In genomic region chr4:54328711-54329427, GRCm38 (mm10) we compare ENCODE assay signal across 10 mouse cellular contexts.
DNase-seq lines count a peak whose midpoint lies in the region; ATAC-seq lines count a peak whose summit lies in the region.
"Had no signal": no experiment of that assay in that cellular context is flagged by ENCODE, and none has a peak within 500 bp of the region (broad histone marks: within the 10 kb centered on the region; RNA-seq: fewer than 3 reads in every experiment).

No protein-coding gene starts in this region.

- H3K4me2 ChIP-seq in hindbrain, embryonic 12.5 days (replicated peaks), result peak overlapping the region; percentile 31
- peak overlapping the region; percentile 39 for H3K4me2 ChIP-seq in neural tube, embryonic 14.5 days (ENCODE audit: low read depth, low read length)
- H3K4me2 ChIP-seq: liver, embryonic 13.5 days had no signal

- no peaks in the 10 kb centered on the region for H3K36me3 ChIP-seq in hindbrain, embryonic 12.5 days
- no peaks in the 10 kb centered on the region for H3K36me3 ChIP-seq in neural tube, embryonic 14.5 days (ENCODE audit: control insufficient read depth, insufficient read depth, low read length)
- H3K36me3 ChIP-seq: liver, embryonic 13.5 days had no signal

- H3K4me3 ChIP-seq in hindbrain, embryonic 12.5 days, result no peak overlapping the region; the same call in 1 of the 2 replicates
- 0 out of 2 replicates have a peak overlapping the region, but pooled peaks have one; percentile 3 for H3K4me3 ChIP-seq in neural tube, embryonic 14.5 days (ENCODE audit: low read depth, low read length)
- H3K4me3 ChIP-seq: liver, embryonic 13.5 days had no signal

- peaks cover 34% of the 10 kb centered on the region for H3K4me1 ChIP-seq in hindbrain, embryonic 12.5 days
- H3K4me1 ChIP-seq in neural tube, embryonic 14.5 days (ENCODE audit: control insufficient read depth, insufficient read depth, low read length), result peaks cover 4% of the 10 kb centered on the region; the same call in 1 of the 2 replicates
- H3K4me1 ChIP-seq: liver, embryonic 13.5 days had no signal

- H3K27me3 ChIP-seq in hindbrain, embryonic 12.5 days, result no peaks in the 10 kb centered on the region
- H3K27me3 ChIP-seq in neural tube, embryonic 14.5 days (ENCODE audit: control insufficient read depth, insufficient read depth, low read length), result no peaks in the 10 kb centered on the region
- H3K27me3 ChIP-seq: liver, embryonic 13.5 days had no signal

- DNase-seq in layer of hippocampus, postnatal 10 days (ENCODE audit: low spot score in 2 of 2), result peak; percentile 34 to 44
- no peak for DNase-seq in layer of hippocampus, postnatal 36 days
- peak; percentile 64 for DNase-seq in embryo, embryonic 10.5 days (ENCODE audit: low spot score)
- no peak for DNase-seq in spleen, postnatal 4 days (ENCODE audit: low spot score in 2 of 2)
- DNase-seq in urinary bladder, postnatal 14 days (ENCODE audit: low spot score), result no peak
- DNase-seq: kidney, adult 9 months; liver, embryonic 13.5 days had no signal

- 49% methylated on average over 17 of the region's 17 CpGs for WGBS in hindbrain, embryonic 12.5 days
- WGBS in neural tube, embryonic 14.5 days, result 28% methylated on average over 17 of the region's 17 CpGs

- no peaks in the 10 kb centered on the region for H3K9me3 ChIP-seq in hindbrain, embryonic 12.5 days (replicated peaks)
- no peaks in the 10 kb centered on the region for H3K9me3 ChIP-seq in neural tube, embryonic 14.5 days (ENCODE audit: control insufficient read depth, low read length)
- H3K9me3 ChIP-seq: liver, embryonic 13.5 days had no signal

- peak; percentile 83 for ATAC-seq in hindbrain, embryonic 12.5 days (ENCODE audit: low FRiP score)
- ATAC-seq in neural tube, embryonic 14.5 days (ENCODE audit: low read depth), result peak; percentile 65
- ATAC-seq in inflammation-experienced regulatory T-cells, adult 6 months, result no peak

- peak overlapping the region; percentile 80 for H3K27ac ChIP-seq in hindbrain, embryonic 12.5 days
- H3K27ac ChIP-seq in neural tube, embryonic 14.5 days (ENCODE audit: low read depth, low read length), result peak overlapping the region; percentile 66
- H3K27ac ChIP-seq: liver, embryonic 13.5 days had no signal

- H3K9ac ChIP-seq in hindbrain, embryonic 12.5 days, result no peak overlapping the region
- peak overlapping the region; percentile 25; the same call in 1 of the 2 replicates for H3K9ac ChIP-seq in neural tube, embryonic 14.5 days (replicated peaks; ENCODE audit: low read depth, low read length)
- H3K9ac ChIP-seq: liver, embryonic 13.5 days had no signal

Comparison
In these comparisons a context has a peak if more than half of its experiments do, and no peak if none do; other contexts are left out.
1. DNase-seq: peak in layer of hippocampus, postnatal 10 days (2 of 2) and embryo, embryonic 10.5 days (single experiment); none in layer of hippocampus, postnatal 36 days (0 of 2), spleen, postnatal 4 days (0 of 2) and urinary bladder, postnatal 14 days (single experiment).